Mouse (Mus musculus) adrenal gland, postnatal 14 days (tissue): ENCODE results near the gene Hgd. TPM values are rescaled to one million over a fixed set of nuclear protein-coding genes. Genes with fewer than 3 reads are reported as not detected.

ENCODE experiments used
- DNase-seq: peaks from one replicate; pipeline ENCODE4 v3.0.0; 2021; ENCODE audit warnings: mixed read lengths
- total RNA-seq: library from RNA; stranded (reverse); gene quantifications from 2 replicates; pipeline ENCODE4 v1.2.3, GENCODE M21; 2021

Hgd gene
- total RNA-seq, 1 experiment from 2014 or later: 54.1 TPM

GRCm38 (mm10) chr16:37580651-37581050, 698 bp downstream of the Hgd start:
- DNase-seq: no peak

- DNase-seq: no peak
Measured at GRCm38 (mm10) chr16:37581901-37582300, 1.9 kb downstream of the Hgd start.

- DNase-seq: no peak
Measured at GRCm38 (mm10) chr16:37583306-37583705, 3.4 kb downstream of the Hgd start.

DNA sequence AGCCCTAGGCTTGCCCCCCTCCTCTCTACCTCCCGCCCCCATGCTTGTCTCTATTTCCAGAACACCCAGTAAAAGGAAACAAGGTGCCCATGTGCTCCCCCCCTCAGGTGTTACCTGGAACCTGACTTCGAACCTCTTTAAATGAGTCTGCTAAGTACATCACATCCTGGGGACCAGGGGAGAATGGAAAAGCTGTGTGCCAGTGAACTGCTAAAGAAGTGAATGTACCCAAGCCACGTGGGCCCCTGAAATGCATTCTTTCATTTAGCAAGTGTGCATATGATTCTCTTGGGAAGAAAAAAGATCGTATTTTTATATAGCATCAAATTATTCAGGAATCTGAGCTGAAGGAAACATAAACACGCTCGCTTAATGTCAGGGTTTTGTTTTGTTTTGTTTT, 3.8 kb downstream of the Hgd start:
- DNase-seq: no peak

- DNase-seq: peak; percentile 69
Measured at GRCm38 (mm10) chr16:37584218-37585035, 4.5 kb downstream of the Hgd start.

DNA sequence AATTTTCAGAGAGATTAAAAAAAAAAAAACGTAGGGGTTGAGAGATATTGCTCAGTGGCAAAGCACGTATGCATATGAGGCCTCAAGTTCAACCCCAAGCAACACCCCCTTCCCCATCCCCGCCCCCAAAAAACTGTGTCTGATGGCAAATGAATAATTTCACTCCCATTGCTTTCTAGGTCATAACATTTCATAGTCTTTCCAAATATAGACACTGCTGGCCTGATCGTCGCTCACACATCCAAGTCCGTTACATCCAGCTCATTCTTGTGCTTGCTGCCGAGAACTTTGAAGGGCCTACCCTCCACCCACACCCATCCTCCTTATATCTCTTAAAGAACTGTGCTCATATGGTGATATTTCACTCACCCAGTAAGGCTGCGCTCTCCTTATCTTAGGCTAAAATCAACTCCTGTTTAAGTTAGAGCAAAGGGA, 5.2 kb downstream of the Hgd start:
- DNase-seq: no peak

DNA sequence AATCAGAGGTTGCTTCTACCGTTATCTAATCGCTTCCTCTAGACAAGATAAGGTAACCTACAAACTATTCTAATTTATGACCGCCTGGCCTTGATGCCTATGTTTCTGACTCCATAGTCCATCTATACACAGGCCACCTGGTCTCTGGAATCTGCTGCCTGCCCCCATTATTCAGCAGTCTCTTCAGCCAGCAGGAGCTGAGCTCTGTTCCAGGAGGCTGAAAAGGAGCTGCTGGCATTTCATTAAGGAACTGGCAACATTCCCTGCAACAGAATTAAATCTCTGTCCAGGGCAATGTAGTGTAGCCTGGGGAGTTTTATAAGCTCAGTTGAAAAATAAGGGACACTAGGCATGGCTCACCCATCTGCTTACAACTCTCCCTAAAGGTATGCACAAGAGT, 11.0 kb downstream of the Hgd start:
- no peak for DNase-seq

- DNase-seq: no peak
Measured at GRCm38 (mm10) chr16:37591551-37591950, 11.6 kb downstream of the Hgd start.

DNA sequence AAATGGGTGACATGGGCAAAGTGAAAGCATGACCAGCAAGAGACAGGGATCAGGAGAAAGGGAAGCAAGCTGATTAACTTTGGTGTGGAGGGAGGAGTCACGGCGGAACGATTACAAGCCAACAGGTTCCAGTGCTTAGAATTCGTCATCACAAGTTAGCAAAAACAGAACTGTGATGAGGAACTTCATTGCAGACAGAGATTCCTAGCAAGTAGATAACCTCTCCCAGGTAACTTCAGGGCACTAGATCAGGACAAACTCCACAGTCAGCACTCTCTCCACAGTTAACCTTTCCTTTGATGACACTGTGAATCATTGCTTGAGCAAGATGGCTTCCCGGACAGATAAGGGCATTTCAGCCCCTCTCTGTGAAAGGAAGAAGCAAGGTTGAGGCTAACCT, 17.5 kb downstream of the Hgd start:
- no peak for DNase-seq

- no peak for DNase-seq
Measured at GRCm38 (mm10) chr16:37598463-37598862, 18.5 kb downstream of the Hgd start.

GRCm38 (mm10) chr16:37599326-37599725, 19.4 kb downstream of the Hgd start:
- DNase-seq: no peak

DNA sequence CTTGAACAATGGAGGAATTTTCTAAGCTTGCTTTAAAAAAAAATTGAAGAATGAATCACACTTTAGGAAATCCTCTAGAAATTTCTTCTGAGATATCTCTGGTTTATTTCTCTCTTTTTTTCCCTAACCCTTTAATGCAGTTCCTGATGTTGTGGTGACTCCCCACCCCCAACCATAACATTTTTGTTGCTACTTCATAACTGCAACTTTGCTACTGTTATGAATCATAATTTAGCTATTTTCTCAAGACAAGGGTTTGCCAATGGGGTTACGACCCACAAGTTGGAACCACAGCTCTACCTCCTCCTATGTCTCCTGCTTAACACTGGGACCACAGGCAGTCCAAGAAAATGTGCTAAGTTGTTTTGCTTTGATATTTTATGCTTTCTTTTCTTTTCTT, 23.5 kb downstream of the Hgd start:
- DNase-seq: no peak

GRCm38 (mm10) chr16:37604243-37604642, 24.3 kb downstream of the Hgd start:
- no peak for DNase-seq

DNA sequence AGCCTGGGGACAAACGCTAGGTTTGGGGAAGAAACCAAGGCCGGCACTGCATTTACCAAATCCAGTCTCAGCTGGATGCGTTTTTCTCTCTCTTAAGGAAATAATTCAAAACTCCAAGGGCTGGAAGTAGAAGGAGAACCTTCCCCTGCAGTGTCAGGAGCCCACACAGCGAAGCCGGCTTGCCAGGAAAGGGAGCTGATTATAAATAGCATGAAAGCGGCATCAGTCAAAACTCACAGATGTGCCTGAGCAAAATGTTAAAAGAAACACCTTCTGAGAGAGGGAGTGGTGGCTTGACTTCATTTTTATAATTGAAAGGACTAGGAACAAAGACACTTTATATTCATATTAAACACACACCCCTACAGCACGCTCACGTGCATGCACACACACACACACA, 30.4 kb downstream of the Hgd start:
- no peak for DNase-seq

DNA sequence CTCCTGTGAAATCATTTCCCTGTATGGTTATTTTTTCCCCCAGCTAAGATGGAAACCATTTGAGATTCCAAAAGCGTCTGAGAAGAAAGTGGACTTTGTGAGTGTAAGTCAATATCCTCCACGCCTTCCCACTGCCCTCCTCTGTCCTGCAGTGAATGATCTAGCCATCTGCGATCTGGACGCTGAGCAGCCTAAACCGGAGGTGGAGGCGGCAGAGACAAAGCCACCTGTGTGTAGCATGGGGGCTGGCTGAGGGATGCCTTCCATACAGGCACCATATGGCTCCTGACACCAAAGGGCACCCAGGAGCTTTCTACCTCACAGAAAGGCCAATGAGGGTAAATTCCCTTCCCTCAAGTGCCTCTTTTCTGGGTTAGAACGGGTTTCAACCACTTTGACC, 31.1 kb downstream of the Hgd start:
- DNase-seq: no peak

GRCm38 (mm10) chr16:37612013-37612412, 32.1 kb downstream of the Hgd start:
- DNase-seq: no peak

DNA sequence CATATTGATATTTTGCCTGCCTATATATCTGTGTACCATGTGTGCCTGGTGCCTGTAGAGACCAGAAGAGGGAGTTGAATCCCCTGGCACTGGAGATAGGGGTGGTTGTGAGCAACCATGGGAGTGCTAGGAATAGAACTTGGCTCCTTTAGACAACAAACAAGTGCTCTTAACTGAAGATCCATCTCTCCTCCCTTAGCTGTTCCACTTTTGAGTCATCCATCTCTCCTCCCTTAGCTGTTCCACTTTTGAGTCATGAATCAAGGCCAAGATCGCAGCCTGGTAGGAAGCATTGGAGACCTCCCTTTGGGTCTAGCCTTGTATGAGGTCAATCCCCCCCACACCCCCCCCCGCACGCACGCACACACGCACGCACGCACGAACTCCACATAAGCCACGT, 34.6 kb downstream of the Hgd start:
- DNase-seq: no peak

DNA sequence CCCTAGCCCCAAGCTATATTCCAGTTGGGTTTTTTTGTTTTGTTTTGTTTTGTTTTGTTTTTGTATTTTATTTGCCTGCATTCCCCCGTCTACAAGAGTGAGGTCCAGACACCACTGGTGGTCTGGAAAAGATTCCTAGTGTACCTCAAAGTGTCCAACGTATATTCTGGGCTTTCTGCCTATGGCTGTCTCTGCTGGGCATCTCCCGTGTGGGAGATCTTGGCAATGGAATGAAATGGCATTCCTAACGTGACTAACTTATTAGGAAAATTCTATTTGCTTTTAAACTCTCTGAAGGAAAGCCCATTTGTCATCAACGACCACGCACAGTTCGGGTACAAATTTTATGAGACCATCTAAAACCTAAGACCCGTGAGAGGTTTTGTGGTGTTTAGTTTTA, 35.5 kb downstream of the Hgd start:
- no peak for DNase-seq

DNA sequence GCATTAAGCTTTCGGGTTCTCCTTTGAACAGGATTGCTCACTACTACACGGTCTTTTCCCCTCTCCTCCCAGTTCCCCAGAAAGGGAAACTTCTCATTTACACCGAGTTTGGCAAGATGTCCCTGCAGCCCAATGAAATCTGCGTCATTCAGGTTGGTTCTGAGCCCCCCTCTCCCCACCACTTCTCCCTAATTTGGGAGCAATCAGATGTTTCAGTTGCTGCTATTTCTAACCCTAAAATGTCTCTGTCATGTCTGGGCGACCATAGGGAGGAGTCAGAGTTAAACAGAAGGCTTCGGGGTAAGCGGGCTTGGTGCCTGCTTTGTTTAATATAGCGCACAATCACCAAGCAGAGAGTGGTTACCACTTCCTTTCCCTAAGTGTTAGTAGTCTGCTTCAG, 36.2 kb downstream of the Hgd start:
- no peak for DNase-seq

GRCm38 (mm10) chr16:37617695-37618094, 37.7 kb downstream of the Hgd start:
- no peak for DNase-seq

DNA sequence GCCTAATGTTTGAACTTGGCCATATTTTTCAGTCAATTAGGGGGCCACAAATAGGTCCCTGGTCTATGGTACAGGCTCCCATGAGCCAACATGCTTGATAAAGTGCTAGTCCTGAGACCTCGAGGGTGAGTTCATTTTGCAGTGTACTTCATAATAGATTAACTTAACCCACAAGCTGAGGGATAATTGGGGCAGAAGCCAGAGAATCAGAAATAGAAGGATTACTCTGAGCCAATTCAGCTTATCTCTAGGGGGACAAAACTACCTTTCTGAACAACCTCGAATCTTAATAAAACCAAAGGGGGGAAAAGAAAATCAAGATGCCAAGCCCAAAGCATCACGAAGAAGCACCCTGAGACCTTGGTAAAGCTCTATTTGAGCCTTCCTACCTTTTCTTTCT, 42.5 kb downstream of the Hgd start:
- DNase-seq: no peak

DNA sequence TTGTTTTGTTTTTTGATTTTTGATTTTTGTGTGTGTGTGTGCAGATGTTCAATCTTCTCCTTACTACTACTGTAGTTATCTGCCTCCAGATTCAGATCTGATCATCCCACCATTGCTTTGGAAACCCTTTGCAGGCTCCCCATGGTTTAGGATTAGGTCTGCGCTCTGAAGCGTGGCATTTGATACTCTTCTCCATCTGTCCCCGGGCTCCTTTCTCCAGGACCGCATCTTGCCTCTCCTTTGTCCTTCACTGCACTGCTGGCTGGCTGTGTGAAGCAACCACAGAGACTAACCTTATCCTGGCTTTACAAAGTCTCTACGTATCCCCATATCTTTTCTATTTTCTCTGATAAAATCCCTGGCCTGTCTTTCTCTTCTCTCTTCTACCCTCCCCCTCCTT, 43.0 kb downstream of the Hgd start:
- no peak for DNase-seq

DNA sequence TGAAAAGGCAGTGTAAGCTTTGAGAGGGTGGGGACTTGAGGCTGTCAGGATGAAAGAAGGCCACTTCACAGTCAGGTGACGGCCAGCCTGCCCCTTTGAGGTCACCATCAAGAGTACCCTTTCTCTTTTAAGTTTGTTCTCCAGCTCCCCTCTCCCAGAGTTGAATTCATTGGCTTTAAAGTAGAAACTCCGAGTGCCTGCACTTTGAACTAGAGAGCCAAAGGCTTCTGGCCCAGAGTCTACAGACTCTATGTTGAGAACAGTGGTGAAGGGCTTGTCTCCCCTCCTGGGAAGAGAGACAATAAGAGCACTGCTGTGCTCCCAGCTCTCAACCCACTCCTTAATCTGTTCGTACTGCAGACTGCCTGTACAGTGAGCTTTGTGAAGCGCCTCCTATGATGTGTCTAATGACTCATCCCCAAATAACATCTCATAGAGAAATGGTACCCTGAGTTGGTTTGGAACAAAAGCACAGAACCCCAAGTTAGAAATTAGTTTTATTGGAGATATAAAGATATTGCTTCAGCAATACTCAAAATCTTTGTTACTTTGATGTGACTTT, 46.5 kb downstream of the Hgd start:
- no peak for DNase-seq

- peak; percentile 13 for DNase-seq
Measured at GRCm38 (mm10) chr16:37628336-37628735, 48.4 kb downstream of the Hgd start.
